Mouse (Mus musculus): Measurements from ENCODE around the gene Ms4a1. TPM values are rescaled to one million over a fixed set of nuclear protein-coding genes. Genes with fewer than 3 reads are reported as not detected.
"Not testable (repeated sequence)": the region's sequence is repeated elsewhere in the genome, so short reads cannot be mapped to it uniquely, and the experiment has no call there.

Gene Ms4a1
- polyA plus RNA-seq (2017; shearing (Covaris generic)), result 10 to 100 TPM in 1 of 2 experiments, under 1 TPM in 1; 0.89 to 16.6 TPM

- ATAC-seq, result no peak
These were observed at the start of gene Ms4a1 for GRCm38 (mm10) chr19:11266052-11266845. TSS of gene Ms4a1 (minus strand) at chr19:11266241.

GRCm38 (mm10) chr19:11314354-11314753 is 48.3 kb upstream of the Ms4a1 start, which contains the start of gene Ms4a14:
TSS of gene Ms4a14 (minus strand) at chr19:11314454.
- no peak for ATAC-seq

- ATAC-seq, result no peak
These were observed 42.8 kb upstream of the Ms4a1 start for GRCm38 (mm10) chr19:11308888-11309287.

GRCm38 (mm10) chr19:11299529-11299928 is 33.5 kb upstream of the Ms4a1 start:
- not testable (repeated sequence) for ATAC-seq

GRCm38 (mm10) chr19:11298939-11299338 is 32.9 kb upstream of the Ms4a1 start:
- no peak for ATAC-seq

- ATAC-seq, result not testable (repeated sequence)
These were observed 27.6 kb upstream of the Ms4a1 start for GRCm38 (mm10) chr19:11293616-11294015.

GRCm38 (mm10) chr19:11292990-11293389 is 26.9 kb upstream of the Ms4a1 start:
- peak; percentile 32 for ATAC-seq

- ATAC-seq, result no peak
These were observed 17.7 kb upstream of the Ms4a1 start, which contains the start of gene Ms4a5 for GRCm38 (mm10) chr19:11283773-11284172. TSS of gene Ms4a5 (minus strand) at chr19:11283873.

- no peak for ATAC-seq
These were observed 14.2 kb upstream of the Ms4a1 start for GRCm38 (mm10) chr19:11280223-11280622.

- ATAC-seq, result no peak
These were observed 10.4 kb upstream of the Ms4a1 start for GRCm38 (mm10) chr19:11276431-11276830.

- no peak for ATAC-seq
These were observed 915 bp upstream of the Ms4a1 start for GRCm38 (mm10) chr19:11266956-11267355.

- ATAC-seq, result no peak
These were observed 1.3 kb downstream of the Ms4a1 start for GRCm38 (mm10) chr19:11264602-11265185.

- ATAC-seq, result no peak
These were observed 2.5 kb downstream of the Ms4a1 start for GRCm38 (mm10) chr19:11263549-11263948.

GRCm38 (mm10) chr19:11262932-11263331 is 3.1 kb downstream of the Ms4a1 start:
- ATAC-seq, result not testable (repeated sequence)

- ATAC-seq, result no peak
These were observed 4.5 kb downstream of the Ms4a1 start for GRCm38 (mm10) chr19:11261522-11261921.

- ATAC-seq, result no peak
These were observed 21.8 kb downstream of the Ms4a1 start for GRCm38 (mm10) chr19:11244230-11244629.

- ATAC-seq, result no peak
These were observed 23.5 kb downstream of the Ms4a1 start for GRCm38 (mm10) chr19:11242560-11242959.

- ATAC-seq, result no peak
These were observed 30.2 kb downstream of the Ms4a1 start for GRCm38 (mm10) chr19:11235820-11236219.

- no peak for ATAC-seq
These were observed 30.9 kb downstream of the Ms4a1 start for GRCm38 (mm10) chr19:11234921-11235735.

GRCm38 (mm10) chr19:11234244-11234643 is 31.8 kb downstream of the Ms4a1 start:
- no peak for ATAC-seq

- no peak for ATAC-seq
These were observed 33.7 kb downstream of the Ms4a1 start, which contains the start of gene Ms4a12 for GRCm38 (mm10) chr19:11232348-11232747. TSS of gene Ms4a12 (minus strand) at chr19:11232448.

All from activated CD4-positive, CD25-positive, alpha-beta regulatory T cell, adult 4 months (primary cell).